Mouse (Mus musculus) layer of hippocampus, adult 18-20 months (tissue): ENCODE data around the gene Nr2f2. TPM values are rescaled to one million over a fixed set of nuclear protein-coding genes. Genes with fewer than 3 reads are reported as not detected.

ENCODE experiments used
- DNase-seq, 2 experiments: peaks; one replicate each; pipeline ENCODE4 v3.0.0; 2022; ENCODE audit warnings: low spot score in 2 of 2
- total RNA-seq, 2 experiments: library from RNA; stranded (reverse); gene quantifications; 2 replicates each; pipeline ENCODE4 v1.2.3; 2021

Nr2f2 gene
- total RNA-seq, 2 experiments from 2014 or later = 40.8 to 55.2 TPM

DNA sequence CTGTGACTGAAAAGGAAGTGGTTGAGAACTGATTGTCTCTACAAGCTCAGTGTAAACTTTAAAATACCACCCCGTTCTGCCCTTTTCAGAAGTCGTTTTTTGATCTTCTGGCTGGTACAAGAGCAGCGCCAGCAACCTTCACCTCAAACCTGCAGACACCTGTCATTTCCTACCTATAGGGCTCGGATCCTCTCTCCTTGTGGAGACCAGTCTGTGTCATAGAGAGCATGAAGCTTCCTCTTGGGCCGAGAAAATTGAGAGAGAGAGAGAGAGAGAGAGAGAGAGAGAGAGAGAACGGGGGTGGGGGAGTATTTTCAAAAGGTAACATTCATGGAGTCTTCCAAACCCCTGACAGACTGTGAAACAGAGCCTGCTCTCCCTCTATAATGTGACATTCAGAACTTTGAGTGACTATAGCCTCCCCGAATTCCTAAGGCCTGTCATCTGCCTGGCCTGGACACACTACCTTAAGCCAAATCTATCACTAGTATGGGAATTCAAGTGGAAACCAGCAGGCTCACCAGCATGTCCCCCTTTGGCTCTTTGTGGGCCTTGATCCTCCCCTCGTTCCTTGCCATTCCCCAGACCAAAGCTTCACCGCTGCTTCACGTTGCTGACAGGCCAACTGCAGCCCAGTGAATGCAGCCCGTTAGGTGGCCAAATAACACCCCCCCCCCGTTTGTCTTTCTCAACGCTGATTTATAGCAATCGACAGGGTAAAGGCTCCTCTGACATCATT, 33.4 kb downstream of the Nr2f2 start:
- DNase-seq = no peak

DNA sequence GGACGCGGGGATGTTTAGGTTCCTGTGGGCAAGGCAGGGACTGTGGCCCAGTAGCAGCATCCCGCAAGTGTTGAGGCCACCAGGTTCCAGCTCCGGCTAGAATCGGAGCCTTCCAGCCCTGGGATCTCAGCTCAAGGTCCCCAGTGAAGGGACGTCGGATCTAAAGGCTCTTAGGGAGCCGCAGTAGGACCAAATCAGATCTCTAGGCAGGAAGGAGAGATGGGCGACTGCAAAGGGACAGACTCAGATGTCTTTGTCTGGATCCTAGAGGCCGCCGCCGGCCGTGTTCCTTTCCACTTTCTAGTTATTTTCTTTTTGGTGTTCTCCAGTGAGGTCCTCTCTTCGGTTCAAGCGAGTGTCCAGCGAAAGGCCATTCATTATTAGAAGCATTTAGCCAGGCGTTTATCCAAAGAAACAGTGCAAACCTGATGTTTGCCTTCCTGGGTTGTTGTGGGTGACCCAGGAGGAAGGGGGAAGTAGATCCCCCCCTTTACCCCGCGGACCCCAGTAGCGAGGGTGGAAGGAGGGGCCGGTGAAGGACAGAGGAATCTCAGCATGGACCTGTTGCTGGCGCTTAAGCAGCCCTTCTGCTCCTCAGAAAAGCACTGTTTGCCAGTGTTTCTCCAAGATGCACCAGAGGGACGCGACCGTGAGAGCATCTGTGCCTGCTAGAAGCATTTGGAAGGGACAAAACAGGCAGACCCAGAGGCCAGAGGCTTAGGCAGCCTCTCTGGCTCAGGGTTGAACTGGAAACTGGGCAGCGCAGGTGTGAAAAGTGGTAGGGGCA, 34.3 kb downstream of the Nr2f2 start:
- no peak for DNase-seq

DNA sequence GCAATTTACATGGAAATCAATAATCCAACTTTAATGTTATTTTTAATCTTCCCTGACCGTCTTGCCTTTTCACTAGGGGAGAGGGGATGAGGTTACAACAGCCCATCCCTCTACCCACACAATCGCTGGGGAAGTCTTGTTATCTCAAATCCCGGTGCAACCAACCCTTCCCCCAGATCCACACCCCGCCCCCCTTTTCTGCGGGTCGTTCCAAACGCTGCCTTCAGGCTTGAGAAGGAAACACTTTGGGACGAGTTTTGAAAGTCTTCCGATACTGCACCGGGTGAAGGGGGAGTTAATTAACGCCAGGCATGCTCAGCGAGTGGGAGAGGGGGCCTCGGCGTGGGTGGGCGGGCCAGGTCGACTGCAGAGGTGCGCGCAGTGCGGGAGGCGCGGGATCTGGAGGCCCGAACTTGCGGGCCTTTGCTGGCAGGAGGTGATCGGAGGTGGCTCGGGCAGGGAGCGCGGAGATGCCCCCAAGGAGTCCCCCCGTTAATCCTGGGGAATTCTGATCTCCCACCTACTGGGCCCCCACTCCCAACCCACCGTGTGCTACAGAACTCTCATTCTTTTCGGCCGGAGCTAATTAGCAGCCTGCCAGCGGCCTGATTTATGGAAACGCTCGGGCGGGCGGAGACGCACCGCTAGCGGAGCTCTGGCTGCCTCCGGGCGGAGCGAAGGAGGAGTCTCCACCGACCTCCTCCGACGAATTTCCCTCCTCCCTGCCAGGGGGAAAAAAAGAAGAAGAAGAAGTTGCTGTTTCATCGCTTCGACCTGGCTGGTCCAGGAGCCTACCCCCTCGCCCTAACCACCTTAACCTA, 35.1 kb downstream of the Nr2f2 start:
- DNase-seq = no peak

DNA sequence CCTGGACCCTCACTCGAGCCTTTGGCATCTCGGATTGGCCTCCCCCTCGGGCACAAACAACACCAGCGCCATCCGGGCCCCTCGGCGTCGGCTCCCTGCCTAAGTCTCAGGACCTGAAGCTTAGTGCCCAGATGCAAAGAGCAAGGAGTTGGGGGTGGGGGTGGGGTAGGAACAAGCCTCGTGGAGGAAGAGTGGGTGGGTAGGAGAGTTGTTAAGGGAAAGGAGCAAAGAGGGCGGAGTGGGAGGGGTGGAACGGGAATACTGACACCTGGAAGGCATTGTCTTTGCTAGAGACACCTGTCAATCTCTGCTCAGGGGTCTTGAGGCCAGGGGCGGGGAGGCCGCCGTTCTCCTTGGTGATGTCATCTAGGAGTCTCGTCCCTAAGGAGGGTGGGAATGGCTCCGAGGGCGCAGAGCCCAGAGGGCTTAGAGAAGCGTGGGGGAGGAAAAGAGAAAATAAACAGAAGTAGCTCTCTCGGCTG, 35.7 kb downstream of the Nr2f2 start:
- no peak for DNase-seq

DNA sequence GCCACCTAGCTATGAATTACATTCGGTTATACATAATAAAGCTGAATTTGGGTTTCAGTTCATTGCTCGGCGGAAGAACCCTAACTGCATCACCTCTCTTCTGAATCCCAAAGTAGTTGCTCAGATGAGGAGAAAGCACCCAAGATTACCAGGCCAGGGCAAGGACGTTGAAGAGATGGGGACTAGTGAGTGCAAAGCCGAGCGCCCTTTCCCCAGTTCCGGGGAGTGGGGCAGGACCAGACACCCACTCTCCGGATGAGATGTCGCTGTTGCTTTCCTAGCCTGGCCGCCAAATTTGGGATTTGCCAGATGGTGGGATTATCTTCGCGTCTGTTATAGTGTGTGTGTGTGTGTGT, 36.4 kb downstream of the Nr2f2 start:
- no peak for DNase-seq

DNA sequence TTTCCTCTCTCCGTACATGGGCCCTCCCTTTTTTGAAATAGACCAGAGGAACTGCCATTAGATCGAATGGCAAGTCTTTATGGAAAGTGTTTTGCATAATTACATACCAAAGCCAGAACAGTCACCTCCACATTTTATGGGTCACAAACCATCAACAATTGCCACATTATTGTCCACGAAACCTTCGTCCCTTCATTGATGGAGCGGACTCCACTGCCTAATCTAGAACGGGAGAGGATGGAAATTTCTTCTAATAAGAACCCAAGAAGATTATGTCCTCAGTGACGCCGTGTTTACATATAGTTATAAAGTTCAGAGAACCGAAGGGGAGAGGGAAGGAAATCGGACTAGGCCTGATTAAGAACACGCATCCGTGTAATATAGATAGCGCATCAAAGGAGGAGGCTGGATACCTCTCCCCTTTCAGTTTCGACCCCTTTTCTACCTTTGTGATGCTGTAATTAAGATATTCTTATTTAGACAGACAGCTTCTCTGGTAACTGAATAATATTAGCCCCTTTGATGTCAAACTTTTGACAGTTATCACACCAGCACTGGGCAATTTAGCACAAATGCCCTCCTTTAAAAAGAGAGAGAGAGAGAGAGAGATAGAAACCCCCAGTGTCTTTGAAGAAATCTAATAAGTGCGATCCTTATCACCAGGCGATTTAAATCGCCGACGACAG, 36.9 kb downstream of the Nr2f2 start:
- DNase-seq = no peak

DNA sequence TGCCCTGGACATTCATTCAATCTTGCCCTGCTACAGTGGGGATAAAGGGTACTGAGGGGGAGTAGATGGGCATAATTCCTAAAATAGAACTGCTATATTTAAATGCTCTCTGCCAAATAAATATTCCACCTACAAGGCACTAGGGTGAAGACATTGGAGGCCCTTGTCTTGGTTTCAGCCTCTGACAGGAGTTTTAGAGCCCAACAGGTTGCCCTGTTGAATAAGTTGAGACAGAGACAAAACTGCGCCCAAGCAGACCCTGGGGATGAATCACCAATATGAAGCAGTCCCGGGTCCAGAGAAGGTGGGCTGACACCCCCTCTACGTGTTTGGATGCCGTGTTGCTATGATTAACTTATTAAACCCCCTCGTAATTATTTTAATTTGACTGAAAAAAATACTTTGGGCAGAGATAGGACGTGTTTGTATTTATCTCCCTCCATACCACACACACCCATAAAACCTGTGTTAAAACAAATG, 37.5 kb downstream of the Nr2f2 start:
- no peak for DNase-seq

DNA sequence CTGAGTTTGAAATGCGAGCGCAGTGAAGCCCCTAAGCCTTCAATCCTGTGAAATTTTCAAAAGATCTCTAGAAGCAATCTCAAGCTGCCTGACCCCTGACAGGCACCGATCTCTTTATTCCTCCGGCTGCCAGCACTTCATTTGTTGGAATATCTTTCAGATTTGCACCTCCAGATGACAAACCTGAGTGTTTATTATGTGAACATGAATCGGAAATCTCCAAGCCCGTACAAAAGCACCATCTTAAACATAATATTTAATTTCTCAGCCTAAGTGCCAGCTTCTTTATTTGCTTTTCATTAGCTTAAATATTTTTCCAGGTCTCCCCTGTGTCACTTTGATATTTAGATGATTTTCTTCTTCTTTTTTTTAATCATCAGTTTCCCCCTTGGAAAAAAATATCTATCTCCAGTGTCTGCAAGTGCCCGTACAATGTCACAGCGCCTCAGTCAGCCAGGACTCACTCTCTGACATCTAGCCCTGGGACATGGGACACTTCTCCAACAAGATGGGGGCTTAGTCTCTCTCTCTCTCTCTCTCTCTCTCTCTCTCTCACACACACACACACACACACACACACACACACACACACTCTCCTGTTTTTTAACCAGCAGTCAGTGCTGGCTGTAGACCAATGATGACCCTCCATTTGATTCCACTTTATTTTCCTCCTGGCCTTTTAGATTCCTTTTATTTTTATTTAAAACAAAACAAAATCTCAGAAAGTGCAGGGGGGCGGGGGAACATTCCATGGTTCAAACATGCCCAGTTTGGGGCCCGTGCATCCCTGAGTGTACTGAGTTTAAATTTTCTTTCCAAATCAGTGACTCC, 38.1 kb downstream of the Nr2f2 start:
- no peak for DNase-seq

DNA sequence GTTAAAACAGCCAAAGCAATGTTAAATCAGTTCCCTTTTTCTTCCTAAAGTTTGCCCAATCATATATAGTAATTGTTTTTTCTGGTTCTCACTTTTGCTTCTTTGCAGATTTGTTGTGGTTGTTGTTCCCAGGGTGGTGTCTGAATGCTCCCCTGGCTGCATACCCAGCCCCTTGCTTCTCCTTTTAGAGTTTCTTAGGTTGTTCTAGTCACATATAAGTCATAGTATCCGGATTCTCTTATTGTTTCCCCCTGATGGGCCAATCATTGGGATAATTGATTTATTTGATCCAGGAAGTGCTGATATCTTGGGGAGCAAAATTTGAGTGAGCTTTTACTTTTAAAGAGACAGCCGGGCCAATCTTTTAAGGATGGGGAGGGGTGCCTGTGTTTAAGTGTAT, 39.3 kb downstream of the Nr2f2 start:
- no peak for DNase-seq

DNA sequence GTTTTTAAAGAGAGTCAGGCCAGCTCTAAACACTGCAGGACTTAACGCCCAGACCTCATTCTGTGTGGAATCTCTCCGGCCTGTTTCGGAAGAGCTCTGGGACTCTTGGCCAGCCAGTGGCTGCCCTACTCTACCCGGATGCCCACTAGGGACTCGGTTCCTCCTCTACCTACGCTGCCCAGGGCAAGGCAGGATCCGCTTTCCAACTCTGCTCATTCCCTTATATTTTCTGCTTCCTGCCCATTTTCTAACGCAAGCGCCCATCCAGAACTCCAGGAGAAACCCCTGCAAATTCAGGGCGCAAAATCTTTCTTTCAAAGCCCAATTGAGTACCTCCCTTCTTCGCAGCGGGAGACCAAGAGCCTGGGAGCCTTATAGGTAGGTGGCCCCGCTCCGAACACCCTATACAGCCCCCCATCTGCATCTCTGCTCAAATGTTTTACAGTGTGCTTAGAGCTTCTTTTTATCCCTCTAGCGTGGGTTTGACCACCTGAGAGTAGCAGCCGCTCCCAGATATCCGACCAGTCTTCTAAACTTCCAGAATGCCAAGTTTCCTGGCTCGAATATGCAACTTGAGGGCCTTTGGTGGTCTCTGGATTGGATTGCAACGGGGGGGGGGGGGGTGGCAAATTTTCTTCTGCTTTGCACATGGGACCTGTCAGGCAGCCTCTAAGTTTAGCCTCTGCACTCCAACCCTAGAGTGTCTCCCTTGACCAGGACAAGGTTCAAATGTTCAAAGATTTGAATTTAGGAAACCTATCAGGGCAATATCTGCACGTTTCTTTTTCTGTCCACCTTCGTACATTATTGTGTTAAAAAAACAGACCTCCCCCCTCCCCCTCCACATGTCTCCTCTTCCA, 40.1 kb downstream of the Nr2f2 start:
- DNase-seq = no peak

DNA sequence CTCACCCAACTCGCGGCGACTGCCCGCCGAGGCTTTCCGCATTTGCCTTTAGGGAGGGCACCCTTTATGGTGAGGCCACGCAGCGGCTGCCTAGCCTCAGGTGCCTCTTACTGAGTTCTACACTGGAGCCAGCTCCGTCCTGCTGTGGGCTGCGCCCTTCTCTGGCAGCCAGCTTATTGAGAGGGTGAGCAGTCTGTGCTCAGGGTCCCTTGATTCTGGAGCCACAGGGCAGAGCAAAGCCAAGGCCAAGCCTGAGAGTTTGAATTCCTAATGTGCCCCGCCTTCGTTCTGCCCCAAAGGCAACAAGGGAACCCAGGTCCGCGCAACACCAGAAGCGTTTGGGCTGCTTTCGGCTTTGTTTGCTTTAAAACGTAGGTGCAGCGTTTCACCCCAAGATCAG, 41.2 kb downstream of the Nr2f2 start:
- no peak for DNase-seq

DNA sequence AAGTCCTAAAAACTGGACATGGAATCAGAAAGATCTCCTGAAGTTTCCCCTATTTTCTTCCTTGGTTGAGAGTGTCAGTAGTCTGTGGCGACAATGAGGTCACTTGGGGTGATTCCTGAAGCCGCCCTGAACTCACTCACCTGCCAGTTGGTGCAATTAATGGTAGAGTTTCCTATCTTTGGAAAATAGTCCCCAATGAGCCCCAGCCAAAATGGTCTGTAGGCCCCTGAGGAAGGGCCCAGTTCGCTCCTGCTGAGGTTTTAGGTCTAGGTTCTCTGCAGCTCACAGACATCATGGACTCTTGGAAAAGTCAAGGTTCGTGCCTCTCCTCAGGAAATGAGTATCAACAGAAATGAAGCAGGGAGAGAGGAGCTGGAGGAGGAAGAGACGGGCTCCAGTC, 42.0 kb downstream of the Nr2f2 start:
- DNase-seq = no peak

DNA sequence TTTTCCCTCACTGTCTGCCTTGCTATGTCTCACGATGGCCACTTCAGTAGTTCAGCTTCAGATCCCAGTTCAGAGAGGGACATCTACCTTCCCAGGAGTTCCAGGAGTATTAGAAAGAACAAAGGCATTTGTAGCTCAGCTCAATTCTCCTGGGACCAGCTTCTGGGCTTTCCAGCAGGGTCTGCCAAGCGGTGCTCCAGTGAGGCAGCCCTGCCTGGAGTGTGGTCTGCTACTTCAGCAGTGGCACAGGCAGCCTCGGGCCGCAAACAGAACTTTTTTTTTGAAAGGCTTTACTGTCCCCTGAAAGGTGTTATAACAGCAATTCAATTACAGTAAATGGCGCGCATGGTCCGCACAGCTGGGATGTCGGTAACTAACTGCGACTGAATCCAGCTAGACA, 42.5 kb downstream of the Nr2f2 start:
- DNase-seq = no peak

DNA sequence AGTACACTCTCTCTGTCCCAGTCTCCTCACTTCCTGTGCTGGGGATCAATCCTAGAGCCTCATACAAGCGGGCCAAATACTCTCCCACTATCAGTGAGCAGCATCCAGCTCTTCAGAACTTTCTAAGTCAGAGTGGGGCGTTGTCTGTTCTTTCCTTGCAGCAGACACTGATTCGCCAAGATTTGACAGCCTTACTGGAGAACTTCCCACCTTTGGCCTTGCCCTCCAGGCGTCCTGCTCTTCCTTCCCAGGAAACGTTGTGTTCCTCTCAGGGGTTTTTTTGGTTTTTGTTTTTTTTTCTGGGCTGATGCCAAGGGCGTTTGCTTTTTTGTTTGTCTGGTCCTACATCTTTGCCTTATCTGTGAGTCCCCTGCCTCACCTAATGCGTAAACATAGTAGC, 60.8 kb downstream of the Nr2f2 start:
- DNase-seq = no peak

DNA sequence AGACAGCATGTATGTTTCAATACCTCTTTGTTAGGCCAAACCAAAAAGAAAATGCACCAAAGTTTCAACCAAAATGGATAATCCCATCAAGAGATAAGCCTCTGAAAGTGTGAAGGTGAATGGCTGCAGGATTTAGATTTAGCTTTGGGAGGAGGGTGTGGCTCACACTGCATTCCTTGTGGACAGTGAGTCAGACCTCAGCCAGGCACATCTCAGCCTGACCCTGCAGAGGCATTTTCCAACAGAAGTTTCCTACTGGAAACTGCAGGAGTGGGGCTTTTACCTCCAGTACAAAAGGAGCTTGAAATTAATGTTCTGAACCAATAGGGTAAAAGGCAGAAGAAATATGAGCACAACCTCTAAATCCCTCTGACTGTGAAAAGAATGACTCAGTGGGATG, 62.1 kb downstream of the Nr2f2 start:
- no peak for DNase-seq
